Mouse (Mus musculus): Measurements from ENCODE around the gene Popdc3.

GRCm38 (mm10) chr10:45180677-45181326 lies 2.9 kb downstream of the Popdc3 start:
- TF ChIP-seq TAL1 (IDR thresholded peaks at IDR 0.05; ENCODE audit: low read length) (no peak), GATA1 (IDR thresholded peaks at IDR 0.05; ENCODE audit: low read length) (no peak)

All from erythroblast, embryonic 14.5 days (primary cell).